Mouse (Mus musculus): ENCODE results near the gene Tmem190. TPM values are rescaled to one million over a fixed set of nuclear protein-coding genes. Genes with fewer than 3 reads are reported as not detected.
"Not testable (repeated sequence)": the region's sequence is repeated elsewhere in the genome, so short reads cannot be mapped to it uniquely, and the experiment has no call there.

The Tmem190 gene
- polyA plus RNA-seq, 1 experiment from 2014 or later, result 0.75 TPM

DNA sequence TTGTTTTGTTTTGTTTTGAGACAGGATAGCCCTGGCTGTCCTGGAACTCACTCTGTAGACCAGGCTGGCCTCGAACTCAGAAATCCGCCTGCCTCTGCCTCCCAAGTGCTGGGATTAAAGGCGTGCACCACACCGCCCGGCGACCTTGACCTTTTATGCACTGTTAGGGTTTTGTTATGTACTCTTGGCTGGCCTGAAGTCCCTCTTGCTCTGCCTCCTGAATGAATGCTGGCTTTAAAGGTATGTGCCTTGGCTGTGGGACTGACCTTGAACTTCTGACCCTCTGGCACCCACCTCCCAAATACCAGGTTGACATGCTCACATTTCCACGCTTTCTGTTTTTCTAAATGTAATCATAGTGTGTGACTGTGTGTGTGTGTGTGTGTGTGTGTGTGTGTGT lies 38.2 kb downstream of the Tmem190 start:
- H3K4me2 ChIP-seq (replicated peaks); H3K27ac ChIP-seq (replicated peaks); H3K36me3 ChIP-seq; H3K4me3 ChIP-seq (replicated peaks); ATAC-seq (ENCODE audit: insufficient number of reproducible peaks, low FRiP score, low TSS enrichment, low read depth); H3K9ac ChIP-seq; H3K4me1 ChIP-seq; H3K27me3 ChIP-seq; H3K9me3 ChIP-seq (replicated peaks): not testable (repeated sequence)
- 87% methylated on average over 7 of the region's 7 CpGs for WGBS

DNA sequence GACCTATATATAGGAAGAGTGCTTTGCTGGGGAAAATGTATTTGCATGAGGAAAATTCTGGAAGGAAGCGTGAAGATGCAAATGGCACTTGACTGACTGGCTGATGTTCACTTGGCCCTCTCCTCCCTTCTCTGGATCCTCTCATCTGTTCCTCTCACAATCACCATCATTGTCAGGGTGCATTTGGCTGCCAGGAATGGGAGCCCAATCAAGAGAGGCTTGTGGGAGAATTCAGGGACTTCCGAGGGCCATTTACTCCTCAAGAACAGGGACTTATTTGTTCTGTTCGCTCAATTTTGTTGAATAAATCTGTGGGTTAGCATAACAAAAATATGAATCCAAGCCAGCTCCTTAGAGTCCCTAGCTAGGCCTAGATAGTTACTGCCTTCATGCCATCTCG lies 39.0 kb downstream of the Tmem190 start:
- no peak overlapping the region for H3K4me2 ChIP-seq (replicated peaks)
- H3K4me1 ChIP-seq, result no peaks in the 10 kb centered on the region
- WGBS, result 73% methylated on average over 4 of the region's 4 CpGs
- no peaks in the 10 kb centered on the region for H3K9me3 ChIP-seq (replicated peaks)
- H3K27ac ChIP-seq (replicated peaks), result no peak overlapping the region
- no peak for ATAC-seq (ENCODE audit: insufficient number of reproducible peaks, low FRiP score, low TSS enrichment, low read depth)
- H3K9ac ChIP-seq, result no peak overlapping the region
- H3K4me3 ChIP-seq (replicated peaks), result no peak overlapping the region
- H3K27me3 ChIP-seq, result no peaks in the 10 kb centered on the region
- no peaks in the 10 kb centered on the region for H3K36me3 ChIP-seq

DNA sequence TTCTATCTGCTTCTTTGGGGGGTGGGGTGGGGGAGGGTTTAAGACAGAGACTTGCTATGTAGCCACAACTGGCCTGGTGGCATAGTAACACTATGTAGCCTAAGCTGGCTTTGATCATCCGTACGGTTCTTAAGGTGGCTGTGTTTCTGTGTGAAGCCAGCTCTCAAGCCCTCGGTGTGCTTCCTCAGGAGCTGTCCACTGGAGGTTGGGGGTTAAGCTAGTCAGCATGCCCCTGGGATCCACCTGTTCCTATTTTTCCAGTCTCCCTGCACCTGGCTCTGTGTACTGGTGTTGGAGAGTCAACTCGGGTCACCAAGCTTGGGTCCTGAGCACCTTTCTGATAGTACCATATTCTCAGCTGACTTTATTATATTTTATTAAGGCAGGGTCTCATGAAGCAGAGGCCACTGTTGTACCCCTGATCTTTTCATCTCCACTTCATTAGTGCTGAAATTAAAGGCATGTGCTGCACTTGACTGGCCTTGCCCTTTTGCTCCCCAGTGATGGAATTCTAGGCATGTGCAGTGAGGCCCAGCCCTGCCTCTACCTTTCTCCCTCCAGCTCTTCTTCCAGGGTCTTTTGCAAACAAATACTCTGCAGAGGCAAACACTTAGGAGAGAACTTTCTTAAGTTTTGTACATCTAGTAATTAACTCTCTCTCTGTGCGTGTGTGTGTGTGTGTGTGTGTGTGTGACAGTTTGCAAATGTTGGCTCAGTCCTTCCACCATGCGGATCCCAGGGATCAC lies 39.6 kb downstream of the Tmem190 start:
- Histone ChIP-seq H3K4me3 (replicated peaks) (no peak overlapping the region), H3K4me2 (replicated peaks) (no peak overlapping the region), H3K27ac (replicated peaks) (no peak overlapping the region), H3K4me1 (no peaks in the 10 kb centered on the region), H3K9ac (no peak overlapping the region), H3K36me3 (no peaks in the 10 kb centered on the region), H3K27me3 (no peaks in the 10 kb centered on the region), H3K9me3 (replicated peaks) (no peaks in the 10 kb centered on the region)
- ATAC-seq (ENCODE audit: insufficient number of reproducible peaks, low FRiP score, low TSS enrichment, low read depth), result no peak
- 40% methylated on average over 6 of the region's 6 CpGs for WGBS

DNA sequence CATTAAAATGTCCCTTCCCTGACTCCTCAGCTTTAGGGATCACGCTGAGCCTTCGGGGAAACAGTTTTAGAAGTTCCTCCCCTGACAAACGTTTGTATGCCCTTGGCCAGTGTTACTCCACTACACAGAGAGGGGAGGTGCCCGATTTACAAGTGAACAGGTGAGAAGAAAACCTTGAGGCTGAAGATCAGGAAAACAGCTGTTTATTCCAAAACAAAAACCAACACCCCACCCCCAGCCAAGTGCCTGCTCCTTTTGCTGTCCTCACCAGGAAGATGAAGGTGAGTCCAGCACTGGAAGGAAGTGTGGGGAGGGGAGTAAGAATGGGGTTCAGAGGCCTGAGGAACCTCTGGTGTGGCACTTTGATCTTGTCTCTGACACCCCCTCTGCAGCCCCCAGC lies 42.6 kb downstream of the Tmem190 start:
- no peaks in the 10 kb centered on the region for H3K36me3 ChIP-seq

GRCm38 (mm10) chr7:4830476-4830875 lies 47.7 kb downstream of the Tmem190 start:
- Histone ChIP-seq H3K4me2 (replicated peaks) (no peak overlapping the region), H3K9ac (no peak overlapping the region), H3K27me3 (peaks cover 43% of the 10 kb centered on the region), H3K4me1 (no peaks in the 10 kb centered on the region), H3K36me3 (no peaks in the 10 kb centered on the region), H3K9me3 (replicated peaks) (no peaks in the 10 kb centered on the region), H3K4me3 (replicated peaks) (no peak overlapping the region), H3K27ac (replicated peaks) (no peak overlapping the region)
- ATAC-seq (ENCODE audit: insufficient number of reproducible peaks, low FRiP score, low TSS enrichment, low read depth), result no peak
- WGBS, result 7% methylated on average over 12 of the region's 12 CpGs

More for the DNA sequence above, 42.6 kb downstream of the Tmem190 start:
- Histone ChIP-seq H3K4me2 (replicated peaks) (no peak overlapping the region), H3K4me1 (no peaks in the 10 kb centered on the region), H3K27me3 (peaks cover 7% of the 10 kb centered on the region), H3K9me3 (replicated peaks) (no peaks in the 10 kb centered on the region), H3K4me3 (replicated peaks) (no peak overlapping the region), H3K9ac (no peak overlapping the region), H3K27ac (replicated peaks) (no peak overlapping the region)
- no peak for ATAC-seq (ENCODE audit: insufficient number of reproducible peaks, low FRiP score, low TSS enrichment, low read depth)
- WGBS, result 49% methylated on average over 4 of the region's 4 CpGs

Other genes starting within 250 kb of the Tmem190 start
- 9.1 and 10.7 TPM in 2 replicates for gene Syt5, start 235.4 kb upstream of the Tmem190 start, polyA plus RNA-seq (2015; fragmentation: Nextera tagmentation; extraction: Ambion mirVana)
- not detected in 2 replicates for gene Ptprh, start 178.9 kb upstream of the Tmem190 start, polyA plus RNA-seq (2015; fragmentation: Nextera tagmentation; extraction: Ambion mirVana)
- gene Tmem86b, start 151.5 kb upstream of the Tmem190 start, polyA plus RNA-seq (2015; fragmentation: Nextera tagmentation; extraction: Ambion mirVana), result 1.0 and 1.3 TPM in 2 replicates
- 9.8 and 10.3 TPM in 2 replicates for gene Ppp6r1, start 123.9 kb upstream of the Tmem190 start, polyA plus RNA-seq (2015; fragmentation: Nextera tagmentation; extraction: Ambion mirVana)
- gene Hspbp1, start 97.9 kb upstream of the Tmem190 start, polyA plus RNA-seq (2015; fragmentation: Nextera tagmentation; extraction: Ambion mirVana), result 80.6 and 87.7 TPM in 2 replicates
- 1.5 and 2.1 TPM in 2 replicates for gene Brsk1, start 92.3 kb upstream of the Tmem190 start, polyA plus RNA-seq (2015; fragmentation: Nextera tagmentation; extraction: Ambion mirVana)
- 0.13 and 0.20 TPM in 2 replicates for gene Tmem150b, start 57.7 kb upstream of the Tmem190 start, polyA plus RNA-seq (2015; fragmentation: Nextera tagmentation; extraction: Ambion mirVana)
- 57.9 and 58.2 TPM in 2 replicates for gene Kmt5c, start 42.8 kb upstream of the Tmem190 start, polyA plus RNA-seq (2015; fragmentation: Nextera tagmentation; extraction: Ambion mirVana)
- 49.9 and 64.2 TPM in 2 replicates for gene Cox6b2, start 29.8 kb upstream of the Tmem190 start, polyA plus RNA-seq (2015; fragmentation: Nextera tagmentation; extraction: Ambion mirVana)
- not detected in 2 replicates for gene Fam71e2, start 11.6 kb upstream of the Tmem190 start, polyA plus RNA-seq (2015; fragmentation: Nextera tagmentation; extraction: Ambion mirVana)
- 0.36 and 0.37 TPM in 2 replicates for gene Il11, start 78 bp upstream of the Tmem190 start, polyA plus RNA-seq (2015; fragmentation: Nextera tagmentation; extraction: Ambion mirVana)
- gene Tmem238, start 6.7 kb downstream of the Tmem190 start, polyA plus RNA-seq (2015; fragmentation: Nextera tagmentation; extraction: Ambion mirVana), result 11.4 and 11.8 TPM in 2 replicates
- gene Rpl28, start 9.9 kb downstream of the Tmem190 start, polyA plus RNA-seq (2015; fragmentation: Nextera tagmentation; extraction: Ambion mirVana), result 397 and 411 TPM in 2 replicates
- 348 and 351 TPM in 2 replicates for gene Ube2s, start 29.7 kb downstream of the Tmem190 start, polyA plus RNA-seq (2015; fragmentation: Nextera tagmentation; extraction: Ambion mirVana)
- 0.43 and 0.99 TPM in 2 replicates for gene Shisa7, start 61.8 kb downstream of the Tmem190 start, polyA plus RNA-seq (2015; fragmentation: Nextera tagmentation; extraction: Ambion mirVana)
- 11.3 and 13.1 TPM in 2 replicates for gene Isoc2b, start 87.3 kb downstream of the Tmem190 start, polyA plus RNA-seq (2015; fragmentation: Nextera tagmentation; extraction: Ambion mirVana)
- 0.95 and 1.2 TPM in 2 replicates for gene Isoc2a, start 94.2 kb downstream of the Tmem190 start, polyA plus RNA-seq (2015; fragmentation: Nextera tagmentation; extraction: Ambion mirVana)
- not detected in 2 replicates for gene Gm36210, start 123.6 kb downstream of the Tmem190 start, polyA plus RNA-seq (2015; fragmentation: Nextera tagmentation; extraction: Ambion mirVana)
- gene Zfp628, start 132.3 kb downstream of the Tmem190 start, polyA plus RNA-seq (2015; fragmentation: Nextera tagmentation; extraction: Ambion mirVana), result 4.1 and 4.9 TPM in 2 replicates
- gene Nat14, start 139.1 kb downstream of the Tmem190 start, polyA plus RNA-seq (2015; fragmentation: Nextera tagmentation; extraction: Ambion mirVana), result 5.1 and 5.5 TPM in 2 replicates
- gene Ssc5d, start 142.8 kb downstream of the Tmem190 start, polyA plus RNA-seq (2015; fragmentation: Nextera tagmentation; extraction: Ambion mirVana), result 4.7 and 5.5 TPM in 2 replicates
- 0.32 and 1.1 TPM in 2 replicates for gene Sbk2, start 181.5 kb downstream of the Tmem190 start, polyA plus RNA-seq (2015; fragmentation: Nextera tagmentation; extraction: Ambion mirVana)
- 0.05 and 0.25 TPM in 2 replicates for gene Sbk3, start 188.2 kb downstream of the Tmem190 start, polyA plus RNA-seq (2015; fragmentation: Nextera tagmentation; extraction: Ambion mirVana)
- 32.8 and 35.0 TPM in 2 replicates for gene Zfp579, start 213.2 kb downstream of the Tmem190 start, polyA plus RNA-seq (2015; fragmentation: Nextera tagmentation; extraction: Ambion mirVana)
- 15.2 and 15.8 TPM in 2 replicates for gene Zfp524, start 231.5 kb downstream of the Tmem190 start, polyA plus RNA-seq (2015; fragmentation: Nextera tagmentation; extraction: Ambion mirVana)
- gene Fiz1, start 231.8 kb downstream of the Tmem190 start, polyA plus RNA-seq (2015; fragmentation: Nextera tagmentation; extraction: Ambion mirVana), result 43.9 and 46.2 TPM in 2 replicates
- 1.2 TPM in 1 of 2 replicates, not detected in the other for gene Gm44973, start 232.6 kb downstream of the Tmem190 start, polyA plus RNA-seq (2015; fragmentation: Nextera tagmentation; extraction: Ambion mirVana)
- gene Zfp865, start 237.4 kb downstream of the Tmem190 start, polyA plus RNA-seq (2015; fragmentation: Nextera tagmentation; extraction: Ambion mirVana), result 8.0 and 9.0 TPM in 2 replicates
- gene Ccdc106, start 237.6 kb downstream of the Tmem190 start, polyA plus RNA-seq (2015; fragmentation: Nextera tagmentation; extraction: Ambion mirVana), result 35.4 and 37.8 TPM in 2 replicates

Data from embryonic facial prominence, embryonic 15.5 days (tissue).